Mouse (Mus musculus): Measurements from ENCODE around the gene Ntm. TPM values are rescaled to one million over a fixed set of nuclear protein-coding genes. Genes with fewer than 3 reads are reported as not detected.

Ntm gene
- polyA plus RNA-seq, 1 experiment from 2014 or later, result 125 TPM

GRCm38 (mm10) chr9:29369621-29370020, 593.3 kb downstream of the Ntm start:
- Histone ChIP-seq H3K9ac (replicated peaks) (no peak overlapping the region), H3K36me3 (no peaks in the 10 kb centered on the region), H3K4me1 (replicated peaks) (0 out of 2 replicates have a peak, but pooled peaks cover 7% of the 10 kb centered on the region), H3K4me3 (replicated peaks) (no peak overlapping the region), H3K9me3 (no peaks in the 10 kb centered on the region), H3K4me2 (replicated peaks) (no peak overlapping the region), H3K27ac (no peak overlapping the region), H3K27me3 (no peaks in the 10 kb centered on the region)
- WGBS, result 80% methylated on average over 3 of the region's 3 CpGs
- ATAC-seq, result no peak

GRCm38 (mm10) chr9:29368291-29368690, 594.6 kb downstream of the Ntm start:
- 0 out of 2 replicates have a peak, but pooled peaks cover 7% of the 10 kb centered on the region for H3K4me1 ChIP-seq (replicated peaks)
- H3K4me3 ChIP-seq (replicated peaks), result no peak overlapping the region
- whole genome bisulfite sequencing, result 64% methylated on average over 3 of the region's 3 CpGs
- H3K9me3 ChIP-seq, result no peaks in the 10 kb centered on the region
- no peaks in the 10 kb centered on the region for H3K36me3 ChIP-seq
- H3K27ac ChIP-seq, result no peak overlapping the region
- H3K27me3 ChIP-seq, result no peaks in the 10 kb centered on the region
- ATAC-seq, result no peak
- no peak overlapping the region for H3K4me2 ChIP-seq (replicated peaks)
- no peak overlapping the region for H3K9ac ChIP-seq (replicated peaks)

- no peaks in the 10 kb centered on the region for H3K36me3 ChIP-seq
- H3K4me2 ChIP-seq (replicated peaks), result no peak overlapping the region
- H3K27ac ChIP-seq, result no peak overlapping the region
- no peaks in the 10 kb centered on the region for H3K27me3 ChIP-seq
- H3K4me3 ChIP-seq (replicated peaks), result no peak overlapping the region
- peaks cover 3% of the 10 kb centered on the region; the same call in 1 of the 2 replicates for H3K4me1 ChIP-seq (replicated peaks)
- 88% methylated on average over 4 of the region's 4 CpGs for WGBS
- no peaks in the 10 kb centered on the region for H3K9me3 ChIP-seq
- H3K9ac ChIP-seq (replicated peaks), result no peak overlapping the region
- ATAC-seq, result no peak
These were observed 605.1 kb downstream of the Ntm start for GRCm38 (mm10) chr9:29357796-29358195.

GRCm38 (mm10) chr9:29342303-29342702, 620.6 kb downstream of the Ntm start:
- Histone ChIP-seq H3K4me1 (replicated peaks) (no peaks in the 10 kb centered on the region), H3K4me2 (replicated peaks) (no peak overlapping the region), H3K27me3 (no peaks in the 10 kb centered on the region), H3K9ac (replicated peaks) (no peak overlapping the region), H3K27ac (no peak overlapping the region), H3K36me3 (no peaks in the 10 kb centered on the region), H3K9me3 (no peaks in the 10 kb centered on the region), H3K4me3 (replicated peaks) (no peak overlapping the region)
- WGBS, result 88% methylated on average over 7 of the region's 7 CpGs
- ATAC-seq, result no peak

GRCm38 (mm10) chr9:29341292-29341691, 621.6 kb downstream of the Ntm start:
- no peak overlapping the region for H3K4me3 ChIP-seq (replicated peaks)
- H3K27me3 ChIP-seq, result no peaks in the 10 kb centered on the region
- H3K4me2 ChIP-seq (replicated peaks), result no peak overlapping the region
- no peak overlapping the region for H3K27ac ChIP-seq
- H3K9ac ChIP-seq (replicated peaks), result no peak overlapping the region
- no peaks in the 10 kb centered on the region for H3K4me1 ChIP-seq (replicated peaks)
- no peak for ATAC-seq
- 98% methylated on average over 3 of the region's 3 CpGs for WGBS
- no peaks in the 10 kb centered on the region for H3K36me3 ChIP-seq
- no peaks in the 10 kb centered on the region for H3K9me3 ChIP-seq

GRCm38 (mm10) chr9:29335671-29336070, 627.3 kb downstream of the Ntm start:
- no peaks in the 10 kb centered on the region for H3K4me1 ChIP-seq (replicated peaks)
- no peaks in the 10 kb centered on the region for H3K27me3 ChIP-seq
- 92% methylated on average over 2 of the region's 2 CpGs for WGBS
- no peak overlapping the region for H3K4me2 ChIP-seq (replicated peaks)
- no peaks in the 10 kb centered on the region for H3K9me3 ChIP-seq
- H3K9ac ChIP-seq (replicated peaks), result no peak overlapping the region
- no peak overlapping the region for H3K27ac ChIP-seq
- ATAC-seq, result no peak
- H3K36me3 ChIP-seq, result no peaks in the 10 kb centered on the region
- no peak overlapping the region for H3K4me3 ChIP-seq (replicated peaks)

- Histone ChIP-seq H3K9ac (replicated peaks) (no peak overlapping the region), H3K4me3 (replicated peaks) (no peak overlapping the region), H3K27ac (no peak overlapping the region), H3K27me3 (no peaks in the 10 kb centered on the region), H3K36me3 (no peaks in the 10 kb centered on the region), H3K9me3 (no peaks in the 10 kb centered on the region), H3K4me2 (replicated peaks) (no peak overlapping the region), H3K4me1 (replicated peaks) (no peaks in the 10 kb centered on the region)
- ATAC-seq, result no peak
- WGBS, result 37% methylated on average over 3 of the region's 3 CpGs
These were observed 630.4 kb downstream of the Ntm start for GRCm38 (mm10) chr9:29332296-29333090.

GRCm38 (mm10) chr9:29330486-29330885, 632.5 kb downstream of the Ntm start:
- WGBS, result 91% methylated on average over 3 of the region's 3 CpGs
- no peak for ATAC-seq
- H3K36me3 ChIP-seq, result no peaks in the 10 kb centered on the region
- H3K9me3 ChIP-seq, result no peaks in the 10 kb centered on the region
- H3K4me3 ChIP-seq (replicated peaks), result no peak overlapping the region
- H3K4me1 ChIP-seq (replicated peaks), result no peaks in the 10 kb centered on the region
- no peak overlapping the region for H3K27ac ChIP-seq
- no peak overlapping the region for H3K4me2 ChIP-seq (replicated peaks)
- H3K27me3 ChIP-seq, result no peaks in the 10 kb centered on the region
- no peak overlapping the region for H3K9ac ChIP-seq (replicated peaks)

GRCm38 (mm10) chr9:29326283-29326682, 636.7 kb downstream of the Ntm start:
- no peak for ATAC-seq
- 92% methylated on average over 3 of the region's 3 CpGs for WGBS

GRCm38 (mm10) chr9:29325137-29325536, 637.8 kb downstream of the Ntm start:
- no peak overlapping the region for H3K4me3 ChIP-seq (replicated peaks)
- no peaks in the 10 kb centered on the region for H3K36me3 ChIP-seq
- H3K4me1 ChIP-seq (replicated peaks), result no peaks in the 10 kb centered on the region
- ATAC-seq, result no peak
- WGBS, result 84% methylated on average over 8 of the region's 8 CpGs
- no peaks in the 10 kb centered on the region for H3K27me3 ChIP-seq
- no peak overlapping the region for H3K4me2 ChIP-seq (replicated peaks)
- H3K9ac ChIP-seq (replicated peaks), result no peak overlapping the region
- H3K27ac ChIP-seq, result no peak overlapping the region
- no peaks in the 10 kb centered on the region for H3K9me3 ChIP-seq

More at GRCm38 (mm10) chr9:29326283-29326682, 636.7 kb downstream of the Ntm start:
- H3K9me3 ChIP-seq, result no peaks in the 10 kb centered on the region
- H3K4me1 ChIP-seq (replicated peaks), result no peaks in the 10 kb centered on the region
- H3K4me2 ChIP-seq (replicated peaks), result no peak overlapping the region
- H3K4me3 ChIP-seq (replicated peaks), result no peak overlapping the region
- no peak overlapping the region for H3K9ac ChIP-seq (replicated peaks)
- H3K27ac ChIP-seq, result no peak overlapping the region
- H3K36me3 ChIP-seq, result no peaks in the 10 kb centered on the region
- no peaks in the 10 kb centered on the region for H3K27me3 ChIP-seq

GRCm38 (mm10) chr9:29319197-29319596, 643.7 kb downstream of the Ntm start:
- H3K9me3 ChIP-seq, result no peaks in the 10 kb centered on the region
- H3K4me2 ChIP-seq (replicated peaks), result no peak overlapping the region
- H3K4me1 ChIP-seq (replicated peaks), result peaks cover 29% of the 10 kb centered on the region
- ATAC-seq, result no peak
- H3K27me3 ChIP-seq, result no peaks in the 10 kb centered on the region
- no peak overlapping the region for H3K4me3 ChIP-seq (replicated peaks)
- H3K36me3 ChIP-seq, result no peaks in the 10 kb centered on the region
- no peak overlapping the region for H3K9ac ChIP-seq (replicated peaks)
- WGBS, result 70% methylated on average over 1 of the region's 1 CpGs
- no peak overlapping the region for H3K27ac ChIP-seq

GRCm38 (mm10) chr9:29318676-29319162, 644.2 kb downstream of the Ntm start:
- no peak for ATAC-seq
- Histone ChIP-seq H3K36me3 (no peaks in the 10 kb centered on the region), H3K27ac (no peak overlapping the region), H3K4me1 (replicated peaks) (peaks cover 29% of the 10 kb centered on the region), H3K4me3 (replicated peaks) (no peak overlapping the region), H3K4me2 (replicated peaks) (no peak overlapping the region), H3K9me3 (no peaks in the 10 kb centered on the region), H3K27me3 (no peaks in the 10 kb centered on the region), H3K9ac (replicated peaks) (no peak overlapping the region)
- WGBS, result 85% methylated on average over 8 of the region's 8 CpGs
